Mouse (Mus musculus): ENCODE data around the gene Hoxd4.

- no peak for TF ChIP-seq GATA1 (IDR thresholded peaks at IDR 0.05; ENCODE audit: low read length)
- no peak for TF ChIP-seq TAL1 (IDR thresholded peaks at IDR 0.05; ENCODE audit: low read length)
Observed at GRCm38 (mm10) chr2:74701949-74702819, 9.5 kb upstream of the Hoxd4 start.
